Mouse (Mus musculus) midbrain, postnatal 0 days (tissue): ENCODE data around the gene Cant1. TPM values are rescaled to one million over a fixed set of nuclear protein-coding genes. Genes with fewer than 3 reads are reported as not detected.

Experiments
- ATAC-seq: fragments of 200-750 bp; cut with Nextera tagmentation; 2 replicates; pipeline ENCODE4 v1.8.0; 2017; ENCODE audit warnings: moderate number of reproducible peaks, mild to moderate bottlenecking, moderate TSS enrichment, moderate library complexity; ENCODE audit not compliant: low FRiP score
- DNase-seq: peaks from one replicate; pipeline ENCODE4 v3.0.0-alpha.2; 2015; ENCODE audit warnings: low spot score
- H3K27ac ChIP-seq: fragments of 300-500 bp; sonication (generic); 2 replicates; pipeline ENCODE4 v1.5.1; 2014; ENCODE audit warnings: low read depth, mild to moderate bottlenecking, low read length, mixed read lengths
- H3K27me3 ChIP-seq: fragments of 300-500 bp; sonication (generic); 2 replicates; pipeline ENCODE4 v1.6.1; 2014; ENCODE audit warnings: low read length, control low read depth, mixed read lengths; ENCODE audit not compliant: insufficient read depth
- H3K36me3 ChIP-seq: fragments of 300-500 bp; sonication (generic); 2 replicates; pipeline ENCODE4 v1.6.1; 2014; ENCODE audit warnings: low read length, control low read depth, mixed read lengths; ENCODE audit not compliant: insufficient read depth
- H3K4me1 ChIP-seq: fragments of 300-500 bp; sonication (generic); 2 replicates; pipeline ENCODE4 v1.6.1; 2014; ENCODE audit warnings: mild to moderate bottlenecking, control low read depth, antibody characterized with exemption, low read length, mixed read lengths; ENCODE audit not compliant: insufficient read depth
- H3K4me2 ChIP-seq: fragments of 300-500 bp; sonication (generic); 2 replicates; pipeline ENCODE4 v1.6.1; 2014; ENCODE audit warnings: low read depth, mild to moderate bottlenecking, low read length, mixed read lengths; ENCODE audit not compliant: poor library complexity, severe bottlenecking
- H3K4me3 ChIP-seq: fragments of 300-500 bp; sonication (generic); 2 replicates; pipeline ENCODE4 v1.5.1; 2014; ENCODE audit warnings: low read depth, mild to moderate bottlenecking, low read length, moderate library complexity
- H3K9ac ChIP-seq: fragments of 300-500 bp; sonication (generic); replicated peaks from 2 replicates; pipeline ENCODE4 v1.6.1; 2014; ENCODE audit warnings: mild to moderate bottlenecking, low read length, moderate library complexity, mixed read lengths; ENCODE audit not compliant: poor library complexity, severe bottlenecking
- H3K9me3 ChIP-seq: fragments of 300-500 bp; sonication (generic); 2 replicates; pipeline ENCODE4 v1.6.1; 2016; ENCODE audit warnings: low read length, control low read depth
- CTCF ChIP-seq: IDR thresholded peaks from 2 replicates; pipeline ENCODE4 v1.5.1; 2016; ENCODE audit warnings: antibody characterized with exemption, mild to moderate bottlenecking
- WGBS: fragments of 180-500 bp; shearing (Covaris S2); extraction: QIAGEN DNeasy Blood & Tissue Kit; methylation state at CpG from one replicate; pipeline ENCODE4 v1.1.7; 2014; 5-methylcytosine and 5-hydroxymethylcytosine counted together
- polyA plus RNA-seq: library from polyadenylated mRNA; unstranded; fragments of >200 nt; fragmentation: Nextera tagmentation; extraction: Ambion mirVana; gene quantifications from 2 replicates; pipeline ENCODE4 v1.2.1, GENCODE M21; 2015
- total RNA-seq: library from RNA; depleted of rRNA; stranded (reverse); fragments of >200 nt; gene quantifications from 2 replicates; pipeline ENCODE4 v1.2.3, GENCODE M21; 2014

Gene Cant1
- total and polyA plus RNA-seq, 2 experiments from 2014 or later: 30.0 to 51.5 TPM

- no peak overlapping the region for H3K4me3 ChIP-seq
- no peak for TF ChIP-seq CTCF
- no peak for ATAC-seq
- no peaks in the 10 kb centered on the region for H3K9me3 ChIP-seq
- 69% methylated on average over 6 of the region's 6 CpGs for WGBS
- H3K4me2 ChIP-seq: no peak overlapping the region
- H3K4me1 ChIP-seq: no peaks in the 10 kb centered on the region
- no peaks in the 10 kb centered on the region for H3K27me3 ChIP-seq
- no peak for DNase-seq
- no peak overlapping the region for H3K27ac ChIP-seq
- peaks cover 31% of the 10 kb centered on the region for H3K36me3 ChIP-seq
- no peak overlapping the region for H3K9ac ChIP-seq
Observed at GRCm38 (mm10) chr11:118403951-118404899, 14.7 kb downstream of the Cant1 start.

GRCm38 (mm10) chr11:118403183-118403582 lies 15.7 kb downstream of the Cant1 start:
- H3K36me3 ChIP-seq: peaks cover 23% of the 10 kb centered on the region
- H3K27ac ChIP-seq: no peak overlapping the region
- WGBS: 90% methylated on average over 2 of the region's 2 CpGs
- TF ChIP-seq CTCF: no peak
- DNase-seq (no peak), ATAC-seq (no peak)
- no peaks in the 10 kb centered on the region for H3K27me3 ChIP-seq
- no peaks in the 10 kb centered on the region for H3K4me1 ChIP-seq
- H3K9me3 ChIP-seq: no peaks in the 10 kb centered on the region
- no peak overlapping the region for H3K4me3 ChIP-seq
- H3K4me2 ChIP-seq: no peak overlapping the region
- no peak overlapping the region for H3K9ac ChIP-seq

GRCm38 (mm10) chr11:118401760-118402280 lies 17.1 kb downstream of the Cant1 start, which contains the start of gene Lgals3bp:
Lgals3bp (minus strand) TSS chr11:118402092.
- no peak within 1 kb of the TSS for H3K4me2 ChIP-seq
- H3K27ac ChIP-seq: peak within 1 kb of the TSS; percentile 32; the same call in 1 of the 2 replicates
- peak; percentile 53; the same call in 1 of the 2 replicates for ATAC-seq
- TF ChIP-seq CTCF: peak; percentile 72
- H3K9ac ChIP-seq: no peak within 1 kb of the TSS
- H3K27me3 ChIP-seq: no peaks in the 10 kb centered on the region
- H3K4me3 ChIP-seq: no peak within 1 kb of the TSS
- H3K9me3 ChIP-seq: no peaks in the 10 kb centered on the region
- H3K4me1 ChIP-seq: no peaks in the 10 kb centered on the region
- 61% methylated on average over 7 of the region's 7 CpGs for WGBS
- H3K36me3 ChIP-seq: peaks cover 16% of the 10 kb centered on the region; the same call in 1 of the 2 replicates
- peak; percentile 82 for DNase-seq

- peaks cover 13% of the 10 kb centered on the region for H3K36me3 ChIP-seq
- TF ChIP-seq CTCF: no peak
- WGBS: 84% methylated on average over 4 of the region's 4 CpGs
- H3K4me1 ChIP-seq: no peaks in the 10 kb centered on the region
- no peak overlapping the region for H3K4me3 ChIP-seq
- H3K4me2 ChIP-seq: no peak overlapping the region
- no peaks in the 10 kb centered on the region for H3K27me3 ChIP-seq
- 0 out of 2 replicates have a peak overlapping the region, but pooled peaks have one; percentile 19 for H3K27ac ChIP-seq
- ATAC-seq (no peak), DNase-seq (no peak)
- no peaks in the 10 kb centered on the region for H3K9me3 ChIP-seq
- H3K9ac ChIP-seq: no peak overlapping the region
Observed at GRCm38 (mm10) chr11:118401195-118401594, 17.7 kb downstream of the Cant1 start.

GRCm38 (mm10) chr11:118400566-118400936 lies 18.3 kb downstream of the Cant1 start:
- 0 out of 2 replicates have a peak overlapping the region, but pooled peaks have one; percentile 12 for H3K4me2 ChIP-seq
- 0 out of 2 replicates have a peak overlapping the region, but pooled peaks have one; percentile 6 for H3K27ac ChIP-seq
- DNase-seq: peak; percentile 24

More at GRCm38 (mm10) chr11:118400566-118400936, 18.3 kb downstream of the Cant1 start:
- Histone ChIP-seq H3K36me3 (peaks cover 8% of the 10 kb centered on the region; the same call in 1 of the 2 replicates), H3K9ac (no peak overlapping the region), H3K27me3 (no peaks in the 10 kb centered on the region), H3K4me1 (no peaks in the 10 kb centered on the region), H3K9me3 (no peaks in the 10 kb centered on the region), H3K4me3 (no peak overlapping the region)
- ATAC-seq: no peak
- 37% methylated on average over 6 of the region's 6 CpGs for whole genome bisulfite sequencing
- TF ChIP-seq CTCF: no peak
